Mouse (Mus musculus): ENCODE data around the gene Rnase9.

DNA sequence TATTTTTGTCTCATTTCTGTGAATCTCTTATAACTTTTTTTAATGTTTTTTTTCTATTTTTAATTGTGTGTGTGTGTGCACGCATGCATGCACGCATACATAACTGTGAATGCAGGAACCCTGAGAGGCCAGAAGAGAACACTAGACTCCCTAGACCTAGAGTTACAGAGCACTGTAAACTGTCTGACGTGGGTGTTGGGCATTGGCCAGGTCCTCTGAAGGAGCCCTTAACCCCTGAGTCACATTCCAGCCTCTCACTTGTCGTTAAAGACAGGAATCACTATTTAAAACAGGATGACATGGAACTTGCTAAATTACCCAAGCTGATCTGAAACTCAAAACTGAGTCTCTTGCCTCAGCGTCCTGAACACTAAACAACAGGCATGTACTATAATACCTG lies 10.3 kb upstream of the Rnase9 start:
- TF ChIP-seq GATA1 (IDR thresholded peaks at IDR 0.05; ENCODE audit: borderline replicate concordance, low read length) (no peak), FLI1 (IDR thresholded peaks at IDR 0.05; ENCODE audit: low read length) (no peak)
